Mouse (Mus musculus) embryonic facial prominence, embryonic 13.5 days (tissue): ENCODE results near the gene Slc44a3. TPM values are rescaled to one million over a fixed set of nuclear protein-coding genes. Genes with fewer than 3 reads are reported as not detected.

Experiments used
- ATAC-seq: fragments of 200-750 bp; cut with Nextera tagmentation; 2 replicates; pipeline ENCODE4 v1.8.0; 2017; ENCODE audit warnings: low read depth; ENCODE audit not compliant: insufficient number of reproducible peaks, insufficient read depth, low FRiP score, low TSS enrichment
- H3K27ac ChIP-seq: fragments of 300-500 bp; sonication (generic); 2 replicates; pipeline ENCODE4 v1.5.1; 2015; ENCODE audit warnings: moderate library complexity, mild to moderate bottlenecking, inconsistent platforms
- H3K27me3 ChIP-seq: fragments of 300-500 bp; sonication (generic); 2 replicates; pipeline ENCODE4 v1.6.1; 2015; ENCODE audit warnings: mild to moderate bottlenecking, inconsistent platforms
- H3K36me3 ChIP-seq: fragments of 300-500 bp; sonication (generic); 2 replicates; pipeline ENCODE4 v1.6.1; 2015; ENCODE audit warnings: mild to moderate bottlenecking, inconsistent platforms
- H3K4me1 ChIP-seq: fragments of 300-500 bp; sonication (generic); 2 replicates; pipeline ENCODE4 v1.6.1; 2015; ENCODE audit warnings: inconsistent platforms
- H3K4me2 ChIP-seq: fragments of 300-500 bp; sonication (generic); 2 replicates; pipeline ENCODE4 v1.6.1; 2015; ENCODE audit warnings: moderate library complexity, mild to moderate bottlenecking, inconsistent platforms
- H3K4me3 ChIP-seq: fragments of 300-500 bp; sonication (generic); 2 replicates; pipeline ENCODE4 v1.5.1; 2015; ENCODE audit warnings: mild to moderate bottlenecking, inconsistent platforms
- H3K9ac ChIP-seq: fragments of 300-500 bp; sonication (generic); 2 replicates; pipeline ENCODE4 v1.6.1; 2015; ENCODE audit warnings: mild to moderate bottlenecking, inconsistent platforms
- H3K9me3 ChIP-seq: fragments of 300-500 bp; sonication (generic); 2 replicates; pipeline ENCODE4 v1.6.1; 2016; ENCODE audit warnings: inconsistent platforms
- WGBS: fragments of 180-500 bp; shearing (Covaris S2); methylation state at CpG from one replicate; pipeline ENCODE4 v1.1.7; 2015; ENCODE audit warnings: mixed read lengths; 5-methylcytosine and 5-hydroxymethylcytosine counted together
- polyA plus RNA-seq: library from polyadenylated mRNA; unstranded; fragments of >200 nt; fragmentation: Nextera tagmentation; extraction: Ambion mirVana; gene quantifications from 2 replicates; pipeline ENCODE4 v1.2.1, GENCODE M21; 2015

Gene Slc44a3
- polyA plus RNA-seq, 1 experiment from 2014 or later: 2.3 TPM

DNA sequence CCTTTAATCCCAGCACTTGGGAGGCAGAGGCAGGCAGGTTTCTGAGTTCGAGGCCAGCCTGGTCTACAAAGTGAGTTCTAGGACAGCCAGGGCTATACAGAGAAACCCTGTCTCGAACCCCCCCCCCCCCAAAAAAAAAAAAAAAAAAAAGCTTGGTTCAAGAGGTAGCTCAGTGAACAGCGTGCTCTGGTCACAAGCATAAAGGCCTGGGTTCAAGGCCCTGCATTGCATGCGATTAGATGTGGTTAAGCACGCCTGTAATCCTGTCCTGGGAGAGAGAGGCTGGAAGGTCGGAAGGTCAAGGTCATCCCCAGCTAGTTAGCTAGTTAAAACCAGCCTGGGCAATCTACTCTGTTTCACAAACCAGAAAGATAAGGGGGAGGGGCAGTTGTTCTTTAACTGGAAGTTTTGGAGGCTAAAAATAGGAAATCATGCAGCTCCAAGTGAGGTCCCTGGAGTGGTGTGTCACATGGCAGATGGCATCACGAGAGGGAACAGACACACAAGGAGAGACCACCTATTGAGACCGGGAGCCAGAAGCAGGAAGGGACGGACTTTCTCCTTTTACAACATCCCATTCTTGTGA lies 113.3 kb downstream of the Slc44a3 start:
- Histone ChIP-seq H3K9me3 (no peaks in the 10 kb centered on the region), H3K4me1 (peaks cover 14% of the 10 kb centered on the region), H3K9ac (no peak overlapping the region), H3K4me2 (no peak overlapping the region), H3K27me3 (no peaks in the 10 kb centered on the region), H3K36me3 (no peaks in the 10 kb centered on the region), H3K27ac (no peak overlapping the region), H3K4me3 (no peak overlapping the region)
- ATAC-seq: no peak
- WGBS: 82% methylated on average over 9 of the region's 9 CpGs

GRCm38 (mm10) chr3:121418251-121418601 lies 114.0 kb downstream of the Slc44a3 start:
- peak overlapping the region; percentile 51 for H3K27ac ChIP-seq
- ATAC-seq: no peak

DNA sequence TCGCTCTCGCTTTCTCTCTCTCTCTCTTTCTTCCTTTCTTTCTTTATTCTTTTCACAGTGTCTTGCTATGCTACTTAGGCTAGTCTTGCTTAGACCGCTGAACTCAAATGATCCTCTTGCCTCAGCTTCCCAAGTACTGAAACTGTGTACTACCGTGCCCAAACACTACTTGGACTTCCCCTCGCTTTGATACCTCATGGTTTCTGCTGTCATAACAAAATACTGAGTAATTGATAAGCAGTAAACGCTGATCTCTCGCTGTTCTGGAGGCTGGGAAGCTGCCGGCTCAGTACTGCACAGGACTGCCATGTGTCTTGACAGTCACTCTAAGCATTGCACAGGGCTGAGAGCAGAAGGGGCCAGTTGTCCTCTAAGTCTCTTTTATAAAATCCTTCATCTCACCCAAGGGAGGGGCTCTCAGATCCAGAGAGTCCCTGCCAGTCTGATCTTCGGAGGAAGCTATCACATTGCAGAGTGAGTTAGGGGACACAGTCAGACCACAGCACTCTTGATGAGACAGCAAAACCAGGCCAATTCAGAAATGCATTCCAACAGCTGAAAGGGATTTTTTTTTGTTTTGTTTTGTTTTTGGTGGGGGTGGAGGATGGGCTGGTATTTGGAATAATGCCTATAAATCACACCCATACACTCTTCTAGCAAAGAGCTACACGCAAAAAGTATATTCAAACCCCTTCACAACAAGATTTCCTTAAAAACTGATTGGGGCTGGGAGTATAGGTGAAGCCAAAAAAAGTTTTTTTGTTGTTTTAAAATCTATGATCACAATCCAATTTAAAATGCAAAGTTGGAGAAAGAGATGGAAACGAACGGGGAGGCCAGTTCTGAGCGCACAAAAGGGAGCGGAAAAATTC lies 114.6 kb downstream of the Slc44a3 start:
- H3K4me3 ChIP-seq: no peak overlapping the region
- H3K36me3 ChIP-seq: no peaks in the 10 kb centered on the region
- no peak overlapping the region for H3K4me2 ChIP-seq
- H3K9ac ChIP-seq: no peak overlapping the region
- no peak; the same call in 1 of the 2 replicates for ATAC-seq
- no peaks in the 10 kb centered on the region for H3K9me3 ChIP-seq
- peaks cover 14% of the 10 kb centered on the region for H3K4me1 ChIP-seq
- peak overlapping the region; percentile 51 for H3K27ac ChIP-seq
- H3K27me3 ChIP-seq: no peaks in the 10 kb centered on the region
- 51% methylated on average over 14 of the region's 14 CpGs for WGBS

More at GRCm38 (mm10) chr3:121418251-121418601, 114.0 kb downstream of the Slc44a3 start:
- no peak overlapping the region for H3K9ac ChIP-seq
- 44% methylated on average over 6 of the region's 6 CpGs for WGBS
- peaks cover 14% of the 10 kb centered on the region for H3K4me1 ChIP-seq
- H3K9me3 ChIP-seq: no peaks in the 10 kb centered on the region
- no peak overlapping the region for H3K4me3 ChIP-seq
- no peaks in the 10 kb centered on the region for H3K36me3 ChIP-seq
- no peaks in the 10 kb centered on the region for H3K27me3 ChIP-seq
- no peak overlapping the region for H3K4me2 ChIP-seq

GRCm38 (mm10) chr3:121416171-121417154 lies 115.7 kb downstream of the Slc44a3 start:
- no peak for ATAC-seq

DNA sequence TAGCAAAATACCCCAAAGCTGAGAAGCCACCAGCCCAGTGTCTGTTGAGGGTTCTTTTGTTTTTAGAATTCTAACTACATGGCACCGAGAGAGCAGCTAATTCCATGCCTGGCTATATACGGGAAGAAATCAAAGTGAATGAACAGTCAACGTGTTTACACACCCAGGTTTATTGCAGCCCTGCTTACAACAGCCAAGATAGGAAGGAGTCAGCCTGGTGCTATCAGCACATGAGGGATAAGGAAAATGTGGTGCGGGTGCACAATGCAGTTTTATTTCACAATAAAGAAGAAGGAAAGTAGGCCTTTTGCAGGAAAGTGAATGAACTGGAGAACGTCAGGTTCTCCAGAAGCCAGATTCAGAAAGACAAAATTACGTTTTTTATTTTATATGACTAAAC lies 120.8 kb downstream of the Slc44a3 start:
- H3K4me2 ChIP-seq: no peak overlapping the region
- H3K27ac ChIP-seq: no peak overlapping the region
- H3K4me3 ChIP-seq: no peak overlapping the region
- H3K9ac ChIP-seq: no peak overlapping the region
- no peak for ATAC-seq
- H3K27me3 ChIP-seq: no peaks in the 10 kb centered on the region
- peaks cover 16% of the 10 kb centered on the region for H3K4me1 ChIP-seq
- 88% methylated on average over 6 of the region's 6 CpGs for WGBS
- no peaks in the 10 kb centered on the region for H3K9me3 ChIP-seq
- H3K36me3 ChIP-seq: no peaks in the 10 kb centered on the region

More at GRCm38 (mm10) chr3:121416171-121417154, 115.7 kb downstream of the Slc44a3 start:
- no peak overlapping the region for H3K27ac ChIP-seq
- H3K4me3 ChIP-seq: no peak overlapping the region
- no peaks in the 10 kb centered on the region for H3K9me3 ChIP-seq
- no peak overlapping the region for H3K4me2 ChIP-seq
- no peak overlapping the region for H3K9ac ChIP-seq
- WGBS: 69% methylated on average over 5 of the region's 5 CpGs
- H3K36me3 ChIP-seq: no peaks in the 10 kb centered on the region
- peaks cover 14% of the 10 kb centered on the region for H3K4me1 ChIP-seq
- H3K27me3 ChIP-seq: no peaks in the 10 kb centered on the region

Other genes starting within 250 kb of the Slc44a3 start
- 0.74 and 0.99 TPM in 2 replicates for gene Tmem56, start 249.3 kb downstream of the Slc44a3 start, polyA plus RNA-seq
- 37.0 and 44.5 TPM in 2 replicates for gene Alg14, start 240.6 kb downstream of the Slc44a3 start, polyA plus RNA-seq
- gene Cnn3, start 105.9 kb downstream of the Slc44a3 start, polyA plus RNA-seq: 793 and 938 TPM in 2 replicates
- gene 4930432M17Rik, start 138.4 kb upstream of the Slc44a3 start, polyA plus RNA-seq: not detected in 2 replicates
- 15.6 and 21.2 TPM in 2 replicates for gene F3, start 191.1 kb upstream of the Slc44a3 start, polyA plus RNA-seq